Mouse (Mus musculus): ENCODE results near the gene Itgb1bp2.
A peak's percentile ranks its signal among the peaks of the same experiment; 100 is the strongest.

Gene Itgb1bp2

DNA sequence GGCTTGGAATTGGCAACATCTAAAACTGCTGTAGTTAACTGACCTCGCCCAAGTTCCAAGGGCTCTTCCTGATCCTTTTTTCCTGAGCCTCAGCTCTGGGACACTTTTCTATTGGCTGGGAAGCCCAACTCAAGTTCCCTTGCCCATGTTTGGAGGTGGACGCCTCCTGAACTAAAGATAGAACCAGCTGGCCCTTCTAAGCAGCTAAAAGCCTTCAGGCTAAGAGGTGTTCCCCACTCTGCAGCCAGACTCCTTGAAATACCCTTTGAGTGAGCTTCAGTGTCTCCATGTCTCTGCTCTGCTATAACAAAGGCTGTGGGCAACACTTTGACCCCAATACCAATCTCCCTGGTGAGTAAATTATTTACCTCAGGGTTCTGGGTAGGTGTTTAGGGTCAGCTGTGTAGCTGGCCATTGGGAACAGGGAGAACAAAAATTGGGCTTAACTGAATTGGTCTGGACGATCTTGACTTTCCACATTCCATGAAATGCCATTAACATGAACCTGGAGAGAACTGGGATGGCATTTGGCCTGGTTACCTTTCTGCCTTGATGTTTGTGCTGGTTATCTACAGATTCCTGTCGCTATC is at the start of gene Itgb1bp2:
Gene Itgb1bp2 (plus strand): TSS at position 203 of the 590 bp plus-strand sequence.
- DNase-seq: no peak

DNA sequence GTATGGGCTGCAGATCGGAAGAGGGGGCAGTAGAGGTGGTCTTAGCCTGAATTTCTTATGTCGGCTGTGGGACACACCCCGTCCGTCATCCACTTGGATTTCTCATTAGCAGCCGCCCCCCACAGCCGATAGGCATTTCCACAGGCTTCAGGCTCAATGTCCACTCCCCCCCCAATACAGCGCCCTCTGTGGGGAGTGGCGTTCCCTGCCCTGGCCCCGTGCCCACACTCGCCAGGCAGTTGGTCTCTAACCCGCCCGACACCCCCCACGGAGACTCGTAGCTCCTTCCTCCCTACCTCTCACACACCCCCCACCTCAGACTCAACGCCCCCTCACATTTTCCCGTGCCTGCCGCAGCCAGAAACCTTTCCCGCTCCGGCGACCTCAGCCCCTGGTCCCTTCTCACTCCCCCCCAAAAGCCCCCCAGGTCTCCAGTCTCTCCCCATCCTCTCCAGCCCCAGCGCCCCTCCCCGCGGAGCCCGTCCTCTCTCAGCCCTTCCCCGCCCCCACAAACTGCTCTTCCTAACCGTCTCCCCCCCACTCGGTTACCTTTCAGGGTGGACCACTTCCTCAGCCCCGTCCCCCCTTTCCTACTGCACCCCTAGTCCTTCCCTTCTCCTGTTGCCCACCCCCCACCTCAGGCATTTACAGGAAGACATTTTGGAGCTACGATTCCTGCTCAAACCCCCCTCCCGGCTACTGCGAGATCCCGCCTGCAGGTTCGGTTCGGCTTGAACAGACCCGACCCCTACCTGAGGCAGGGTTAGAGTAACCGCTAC is 29.8 kb upstream of the Itgb1bp2 start:
- peak; percentile 51 for DNase-seq

DNA sequence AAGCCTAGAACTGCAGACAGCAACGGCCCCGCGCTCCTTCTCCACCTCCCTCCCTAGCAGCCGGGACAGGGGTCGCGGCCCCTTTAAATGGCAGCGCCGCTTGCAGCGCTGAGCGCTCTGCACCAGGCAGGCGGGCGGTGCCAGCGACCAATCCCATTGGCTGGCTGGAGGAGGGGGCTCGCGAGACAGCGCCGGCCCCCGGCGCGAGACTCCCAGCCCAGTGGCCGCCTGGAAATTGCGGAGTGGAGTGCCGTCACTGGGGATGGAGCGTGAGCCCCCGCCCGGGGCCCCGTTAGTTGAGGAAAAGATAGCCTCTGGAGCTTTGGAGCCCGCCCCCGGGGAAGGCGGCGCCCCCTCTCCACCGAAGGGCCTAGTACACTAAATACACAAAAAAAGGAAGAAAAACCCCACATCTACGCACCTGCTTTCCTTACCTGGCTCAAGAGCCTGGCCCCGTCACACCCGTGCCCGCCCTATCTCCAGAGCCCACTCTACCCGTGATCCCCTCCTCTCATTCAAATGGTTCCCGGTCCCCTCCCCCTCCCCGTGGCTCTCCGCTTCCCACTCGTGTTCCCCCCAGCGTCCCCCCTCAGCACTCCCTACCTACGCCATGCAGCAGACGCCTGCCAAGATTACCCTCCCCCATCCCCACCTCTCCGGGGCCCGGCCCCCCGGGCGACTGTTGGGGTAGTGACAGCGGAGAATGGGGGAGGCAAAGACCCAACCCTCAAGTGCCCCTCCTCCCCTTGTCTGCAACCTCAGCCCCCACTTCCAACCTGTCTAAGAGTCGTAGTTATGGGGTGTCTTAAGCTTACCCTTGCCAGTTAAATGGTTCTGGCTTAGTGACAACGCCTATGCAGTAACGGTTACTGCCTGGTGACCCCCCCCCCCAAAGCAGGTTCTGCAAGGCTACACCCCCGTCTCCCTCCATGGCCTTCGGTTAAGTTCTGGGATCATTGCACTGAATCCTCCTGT is 28.9 kb upstream of the Itgb1bp2 start:
- DNase-seq: peak; percentile 88

DNA sequence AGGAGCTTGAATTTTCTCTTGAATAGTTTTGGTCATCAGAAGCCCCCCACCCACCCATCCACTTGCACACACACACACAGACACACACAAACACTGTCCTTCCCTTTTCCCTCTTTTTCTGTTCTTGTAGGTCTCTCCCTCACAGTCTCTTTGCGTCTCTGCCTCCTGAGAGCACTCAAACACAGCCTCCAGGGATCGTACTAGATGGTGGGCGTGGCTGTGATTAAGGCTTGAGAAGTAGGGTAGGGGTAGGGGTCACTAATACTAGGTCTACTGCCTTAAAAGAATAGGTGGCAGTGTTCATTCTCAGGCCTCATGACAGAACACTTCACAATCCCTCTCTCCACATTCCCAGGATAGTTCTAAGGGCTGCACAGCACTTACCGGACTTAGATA is 28.2 kb upstream of the Itgb1bp2 start, which contains the start of gene Zmym3:
Gene Zmym3 (minus strand): TSS at position 150 of the 396 bp plus-strand sequence.
- DNase-seq: no peak

DNA sequence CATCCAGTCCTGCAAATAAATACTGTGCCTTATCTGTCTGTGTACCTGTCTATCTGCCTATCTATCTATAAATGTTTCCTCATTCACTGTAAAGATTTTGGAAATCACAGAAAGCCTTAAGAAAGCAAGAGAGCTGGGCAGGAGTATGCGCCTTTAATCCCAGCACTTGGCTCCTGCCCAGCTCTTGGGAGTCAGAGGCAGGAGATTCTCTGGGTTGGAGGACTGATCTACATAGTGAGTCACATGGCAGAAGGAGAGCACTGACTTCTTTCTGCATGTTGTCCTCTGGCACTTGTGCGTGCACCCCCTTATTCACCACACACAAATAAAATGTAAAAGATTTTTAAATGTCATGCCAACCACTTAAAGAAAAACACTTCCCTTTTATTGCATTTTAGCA is 25.4 kb upstream of the Itgb1bp2 start:
- no peak for DNase-seq

DNA sequence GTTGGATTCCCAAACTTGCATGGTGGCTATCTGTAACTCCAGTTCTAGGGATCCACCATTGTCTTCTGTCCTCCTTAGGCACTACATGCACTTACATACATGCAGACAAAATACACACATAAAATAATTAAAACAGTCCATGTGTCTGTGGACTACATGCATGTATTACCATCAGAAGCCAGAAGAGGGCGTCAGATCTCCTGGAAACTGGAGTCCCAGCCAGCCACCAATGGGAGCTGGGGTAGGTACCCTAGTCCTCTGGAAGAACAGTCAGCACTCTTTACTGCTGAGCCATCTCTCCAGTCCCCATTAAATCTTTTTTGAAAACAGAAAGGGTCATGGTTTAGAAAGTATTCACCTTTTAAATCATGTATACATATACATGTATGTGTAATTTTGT is 21.1 kb upstream of the Itgb1bp2 start:
- peak; percentile 33 for DNase-seq

DNA sequence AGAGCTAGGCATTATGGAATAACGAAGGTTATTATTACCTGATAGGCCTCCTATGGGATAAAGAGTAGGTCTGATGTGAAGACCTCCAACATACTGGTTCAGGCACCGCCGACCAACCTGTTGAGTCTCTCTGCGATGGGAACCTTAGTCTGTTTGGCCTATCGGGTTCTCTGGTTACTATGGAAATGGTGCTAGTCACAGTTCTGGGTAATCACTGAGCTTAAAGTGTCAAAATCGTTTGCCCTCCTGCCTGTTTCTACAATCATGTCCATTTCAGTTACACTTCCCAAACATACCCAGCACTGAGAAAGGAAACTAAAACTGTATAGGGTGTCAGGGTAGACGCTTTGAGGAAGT is 20.1 kb upstream of the Itgb1bp2 start:
- DNase-seq: no peak

DNA sequence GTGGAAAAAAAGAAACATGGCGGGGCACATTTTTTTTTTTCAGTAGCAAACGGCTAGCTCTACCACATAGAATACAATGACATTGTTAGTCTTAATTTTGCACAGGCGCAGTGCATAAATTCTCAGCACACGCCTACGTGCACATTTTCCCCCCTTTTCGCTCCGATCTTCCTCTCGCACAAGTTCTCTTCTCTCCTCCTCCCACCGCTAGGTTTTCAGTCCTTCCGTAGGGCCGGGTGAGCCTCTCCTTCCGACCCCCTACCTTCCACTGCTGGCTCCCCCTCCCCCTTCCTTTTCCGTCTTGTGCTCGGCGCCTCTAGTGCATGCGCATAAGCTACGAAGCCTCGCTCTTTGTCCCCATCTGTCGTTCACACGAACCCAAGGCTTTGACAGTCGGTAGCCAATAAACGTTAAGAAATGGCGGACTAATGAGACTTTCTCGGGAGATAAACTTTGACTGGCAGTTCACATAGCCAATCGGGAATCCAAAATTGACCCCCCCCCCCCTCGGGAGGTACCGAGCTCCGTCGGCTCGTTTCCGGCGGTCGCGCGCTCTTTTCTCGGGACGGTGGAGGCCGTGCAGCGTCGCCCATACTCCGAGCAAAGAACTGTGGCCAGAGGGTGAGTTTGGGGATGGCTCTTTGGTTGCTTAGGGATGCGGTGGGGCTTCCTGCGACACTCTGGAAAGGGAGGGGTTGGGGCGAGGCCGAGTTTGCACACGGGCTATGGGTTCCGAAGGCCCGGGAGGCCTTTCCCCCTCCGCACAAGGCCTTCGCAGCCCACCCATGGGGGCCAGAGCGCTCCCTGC is 19.5 kb upstream of the Itgb1bp2 start, which contains the start of gene Nono:
Gene Nono (plus strand): TSS at position 177 of the 808 bp plus-strand sequence.
- peak; percentile 90 for DNase-seq

DNA sequence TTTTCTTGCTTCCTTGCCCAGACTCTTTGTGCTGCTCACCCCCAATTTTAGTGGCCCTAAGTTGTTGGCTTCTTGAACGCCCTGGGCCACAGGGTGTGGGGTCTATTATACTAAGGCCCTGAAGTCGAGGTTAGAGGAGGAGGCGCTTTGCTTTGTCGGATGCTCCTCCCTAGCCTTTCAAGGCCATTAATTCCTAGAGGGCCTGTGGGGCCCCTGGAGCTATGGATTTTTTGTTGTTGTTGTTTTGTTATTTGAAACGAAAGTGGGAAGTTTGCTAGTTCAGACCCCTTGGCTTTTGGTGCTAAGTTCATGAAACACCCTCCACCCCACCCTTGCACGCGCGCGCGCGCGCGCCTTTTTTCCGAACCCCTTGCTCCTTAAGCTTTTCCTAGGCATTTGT is 18.9 kb upstream of the Itgb1bp2 start:
- peak; percentile 49 for DNase-seq

DNA sequence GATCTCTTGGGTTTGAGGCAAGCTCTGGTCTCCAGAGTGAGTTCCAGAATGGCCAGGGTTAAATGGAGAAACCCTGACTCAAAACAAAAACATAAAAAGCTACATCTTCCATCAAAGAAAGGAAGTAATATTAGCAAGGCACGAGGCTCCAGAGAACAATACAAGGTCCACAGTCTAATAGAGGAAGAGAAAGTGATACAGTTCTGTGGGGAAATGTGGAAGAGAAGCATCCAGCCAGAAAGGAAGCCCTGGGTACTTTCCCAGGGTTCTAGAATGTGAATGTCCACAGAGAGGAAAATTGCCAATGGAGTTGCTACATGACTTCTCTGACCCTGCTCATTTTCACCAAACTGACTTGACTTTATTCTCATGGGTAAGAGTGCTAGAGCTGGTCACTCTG is 2.3 kb downstream of the Itgb1bp2 start:
- DNase-seq: no peak

DNA sequence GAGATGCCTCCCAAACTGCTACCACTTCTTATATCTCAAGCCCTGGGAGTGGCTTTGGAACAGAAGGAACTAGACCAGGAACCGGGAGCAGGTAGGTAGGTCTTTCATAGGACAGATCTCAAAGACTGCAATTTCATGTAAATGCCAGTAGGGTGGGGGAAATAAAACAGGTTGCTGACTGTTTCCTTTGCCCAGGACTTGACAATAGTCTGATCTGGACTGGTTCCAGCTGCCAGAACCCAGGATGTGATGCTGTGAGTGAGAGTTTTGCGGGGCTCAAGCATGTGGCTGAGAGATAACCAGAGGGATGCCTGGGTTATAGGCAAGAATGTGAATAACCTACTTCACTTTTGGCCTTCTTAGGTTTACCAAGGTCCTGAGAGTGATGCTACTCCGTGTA is 2.7 kb downstream of the Itgb1bp2 start:
- no peak for DNase-seq

DNA sequence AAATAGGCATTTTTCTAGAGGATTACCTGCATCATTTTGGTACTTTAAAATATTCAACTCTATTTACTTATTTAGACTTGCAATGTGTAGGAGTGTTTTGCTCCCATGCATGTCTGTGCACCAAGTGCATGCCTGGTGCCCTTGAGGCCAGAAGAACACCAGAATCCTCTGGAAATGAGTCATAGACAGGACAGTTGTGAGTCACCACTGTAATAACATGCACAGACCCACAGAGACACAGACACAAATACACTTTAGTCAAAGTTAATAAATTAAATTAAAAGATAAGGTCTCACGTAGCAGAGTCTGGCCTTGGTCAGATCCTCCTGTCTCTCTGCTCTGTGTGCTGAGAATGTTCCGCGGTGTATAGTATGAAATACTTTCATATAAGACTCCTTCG is 23.3 kb downstream of the Itgb1bp2 start:
- DNase-seq: no peak

DNA sequence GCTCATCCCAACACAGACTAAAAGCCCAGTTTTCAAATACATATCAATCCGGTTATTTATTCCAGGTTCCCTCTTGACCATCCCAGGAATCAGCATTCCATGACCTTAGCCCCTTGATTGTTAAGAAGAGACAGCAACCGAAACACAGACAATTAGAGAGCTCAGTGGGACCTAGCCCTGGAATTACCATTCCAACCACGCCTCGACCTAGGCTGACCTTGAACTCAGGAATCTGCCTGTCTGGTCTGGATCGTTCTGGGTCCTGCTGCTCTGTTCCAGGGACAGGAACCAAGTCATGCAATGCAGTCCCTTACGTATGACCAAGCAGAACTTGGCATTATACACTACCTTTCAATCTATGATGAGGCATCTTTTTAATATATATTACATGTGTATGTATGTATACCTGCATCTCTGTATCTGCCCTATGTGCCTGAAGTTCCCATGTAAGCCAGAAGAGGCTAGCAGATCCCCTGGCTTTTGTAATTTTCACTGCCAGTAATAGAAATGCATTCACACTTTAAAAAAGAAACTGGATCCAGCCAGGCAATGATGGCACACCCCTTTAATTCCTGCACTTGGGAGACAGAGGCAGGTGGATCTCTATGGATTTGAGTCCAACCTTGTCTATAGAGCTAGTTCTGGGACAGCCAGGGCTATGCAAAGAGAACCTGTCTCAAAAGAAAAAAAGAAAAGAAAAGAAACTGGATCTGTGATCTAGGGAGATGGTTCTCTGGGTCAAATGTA is 32.9 kb downstream of the Itgb1bp2 start:
- no peak for DNase-seq

DNA sequence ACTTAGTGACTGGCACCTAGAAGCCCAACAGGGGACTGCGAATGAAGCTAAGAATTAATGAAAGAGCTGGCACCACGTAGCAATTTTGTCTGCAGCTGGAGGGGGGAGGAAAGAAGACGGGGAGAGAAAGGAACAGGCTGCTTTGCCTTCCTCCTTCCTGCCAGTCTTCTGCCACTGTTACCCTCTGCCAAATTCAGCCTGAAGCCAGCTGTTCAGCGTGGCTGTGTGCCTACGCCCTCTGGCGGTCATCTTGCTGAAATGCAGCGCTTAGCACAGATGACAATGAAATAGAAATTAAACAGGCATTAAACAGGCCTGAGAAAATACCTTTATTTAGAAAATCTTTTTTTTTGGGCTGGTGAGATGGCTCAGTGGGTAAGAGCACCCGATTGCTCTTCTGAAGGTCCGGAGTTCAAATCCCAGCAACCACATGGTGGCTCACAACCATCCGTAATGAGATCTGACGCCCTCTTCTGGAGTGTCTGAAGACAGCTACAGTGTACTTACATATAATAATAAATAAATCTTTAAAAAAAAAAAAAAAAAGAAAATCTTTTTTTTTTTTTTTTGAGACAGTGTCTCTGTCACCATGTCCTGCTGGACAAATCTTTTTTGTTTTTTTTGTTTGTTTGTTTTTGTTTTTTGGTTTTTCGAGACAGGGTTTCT is 37.7 kb downstream of the Itgb1bp2 start:
- DNase-seq: peak; percentile 39

Measured in liver (tissue).